Mouse (Mus musculus) lung, postnatal 36 days (tissue): Measurements from ENCODE around the gene Olfr262.
"Not testable (repeated sequence)": the region's sequence is repeated elsewhere in the genome, so short reads cannot be mapped to it uniquely, and the experiment has no call there.

Experiments used
- DNase-seq: peaks from one replicate; pipeline ENCODE4 v3.0.0; 2022; ENCODE audit warnings: mixed read lengths

The Olfr262 gene

DNA sequence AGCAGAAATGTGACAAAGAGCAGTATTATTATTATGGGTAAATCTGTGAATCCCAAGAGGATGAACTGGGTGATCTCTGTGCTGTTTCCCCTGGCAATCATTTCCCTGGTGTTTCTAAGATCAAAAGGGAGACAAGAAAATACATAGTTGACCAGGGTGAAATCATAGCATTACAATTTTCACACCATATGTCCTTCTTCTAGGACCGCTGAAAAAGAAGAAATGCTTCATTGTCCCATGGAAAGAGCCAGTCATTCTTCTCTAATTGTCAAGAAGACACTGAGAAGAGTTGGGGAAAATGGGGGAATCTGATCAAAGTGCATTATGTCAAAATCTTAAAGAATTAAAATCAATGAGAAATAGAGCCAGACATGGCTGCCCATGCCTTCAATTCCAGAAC lies at the start of gene Olfr262:
Gene Olfr262 (minus strand): TSS at position 101 of the 400 bp plus-strand sequence.
- DNase-seq = no peak

GRCm38 (mm10) chr19:12279554-12279953 lies 38.1 kb upstream of the Olfr262 start, which contains the start of gene Olfr1434:
Gene Olfr1434, plus strand, starts transcription at chr19:12279854.
- DNase-seq = no peak

- DNase-seq = no peak
These were observed 19.3 kb upstream of the Olfr262 start, which contains the start of gene Olfr235 for GRCm38 (mm10) chr19:12260732-12261131. Gene Olfr235, plus strand, starts transcription at chr19:12261032.

DNA sequence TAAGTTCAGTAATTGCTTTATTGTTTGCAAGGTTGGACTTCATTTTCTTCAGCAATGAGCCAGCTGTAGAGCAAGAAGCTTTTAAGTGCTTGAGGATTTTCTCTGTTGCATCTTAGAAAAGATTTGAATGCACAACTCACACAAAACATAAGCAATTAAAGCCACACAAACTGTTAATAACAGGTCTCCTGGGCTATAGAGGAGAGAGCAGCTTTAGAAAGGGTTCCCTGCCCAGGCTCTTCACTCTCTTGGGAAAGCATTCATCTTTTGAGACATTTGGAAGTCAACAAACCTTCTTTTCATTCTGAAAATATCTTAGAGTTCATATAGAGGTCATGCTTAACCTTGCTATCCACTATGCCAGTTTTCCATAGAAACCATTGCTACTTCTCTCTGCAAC lies 9.0 kb downstream of the Olfr262 start, which contains the start of gene Olfr1432:
Gene Olfr1432 (minus strand): TSS at position 101 of the 400 bp plus-strand sequence.
- DNase-seq = not testable (repeated sequence)

DNA sequence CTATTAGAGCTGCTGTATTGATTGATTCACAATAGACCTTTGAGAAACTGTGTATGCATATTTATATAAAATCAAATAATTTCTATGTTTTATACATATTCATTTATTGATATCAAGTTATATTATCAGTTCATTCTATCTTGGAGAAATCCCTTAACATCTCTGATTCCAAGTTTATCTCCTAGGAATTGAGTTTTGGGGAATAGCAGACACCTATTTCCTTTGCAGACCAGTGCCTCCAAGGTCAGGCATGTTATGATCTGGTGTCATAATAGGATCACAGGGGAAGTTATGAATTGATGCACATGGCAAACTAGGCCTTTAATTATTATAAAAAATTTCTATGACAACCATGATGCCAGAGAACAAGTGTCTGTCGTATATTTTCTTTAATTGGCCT lies 41.1 kb downstream of the Olfr262 start, which contains the start of gene Olfr1431:
Gene Olfr1431 (plus strand): TSS at position 301 of the 400 bp plus-strand sequence.
- no peak for DNase-seq

DNA sequence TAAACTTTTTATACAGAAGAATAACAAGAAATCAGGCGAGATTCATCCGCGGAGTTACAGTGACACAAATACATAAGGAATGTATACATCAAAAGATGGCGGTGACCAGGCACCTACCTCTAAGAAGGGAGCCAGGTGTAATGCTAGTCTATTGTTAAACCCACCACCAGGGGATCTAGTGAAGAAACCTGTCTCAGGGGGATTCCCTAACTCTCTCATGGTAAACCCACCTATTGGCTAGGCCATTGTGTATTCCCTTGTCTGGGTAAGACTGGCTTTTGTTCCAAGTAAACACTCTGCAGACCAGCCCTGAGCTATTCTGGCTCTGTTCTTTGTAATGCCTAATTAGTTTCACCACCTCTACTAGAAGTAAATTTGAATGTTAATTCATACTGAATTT lies 42.4 kb downstream of the Olfr262 start:
- not testable (repeated sequence) for DNase-seq
